Mouse (Mus musculus) kidney, adult 2 months (tissue): ENCODE measurements around the gene Agtr1a. TPM values are rescaled to one million over a fixed set of nuclear protein-coding genes. Genes with fewer than 3 reads are reported as not detected.
A peak's percentile ranks its signal among the peaks of the same experiment; 100 is the strongest.

ENCODE experiments used
- DNase-seq: peaks from one replicate; pipeline ENCODE4 v3.0.0; 2021
- H3K27ac ChIP-seq: fragments of 200-500 bp; 2 replicates; pipeline ENCODE4 v1.5.1; 2012; ENCODE audit warnings: low read depth, low read length, control low read depth, inconsistent platforms; ENCODE audit not compliant: insufficient read depth
- H3K27me3 ChIP-seq: fragments of 200-500 bp; replicated peaks from 2 replicates; pipeline ENCODE4 v1.6.1; 2012; ENCODE audit warnings: mild to moderate bottlenecking, moderate library complexity, low read length, inconsistent platforms; ENCODE audit not compliant: control insufficient read depth, insufficient read depth
- H3K36me3 ChIP-seq: fragments of 200-500 bp; 2 replicates; pipeline ENCODE4 v1.6.1; 2012; ENCODE audit warnings: mild to moderate bottlenecking, moderate library complexity, low read length, inconsistent platforms; ENCODE audit not compliant: control insufficient read depth, insufficient read depth
- H3K4me1 ChIP-seq: fragments of 200-500 bp; 2 replicates; pipeline ENCODE4 v1.6.1; 2011; ENCODE audit warnings: low read length; ENCODE audit not compliant: control insufficient read depth, insufficient read depth
- H3K4me3 ChIP-seq: fragments of 200-500 bp; 2 replicates; pipeline ENCODE4 v1.5.1; 2011; ENCODE audit warnings: mild to moderate bottlenecking, low read depth, low read length, control low read depth; ENCODE audit not compliant: insufficient read depth
- CTCF ChIP-seq: fragments of 200-500 bp; conservative IDR thresholded peaks from 2 replicates; pipeline ENCODE4 v1.5.1; 2011; ENCODE audit warnings: low read depth, mild to moderate bottlenecking, control low read depth, low read length, moderate library complexity, mixed read lengths; ENCODE audit not compliant: insufficient read depth, insufficient read length
- POLR2A ChIP-seq: fragments of 200-500 bp; IDR thresholded peaks from one replicate; pipeline ENCODE4 v1.6.1; 2011; ENCODE audit warnings: low read depth, low read length, control low read depth
- WGBS: fragments of 180-500 bp; shearing (Covaris S2); methylation state at CpG from one replicate; pipeline ENCODE4 v1.1.7; 2018; 5-methylcytosine and 5-hydroxymethylcytosine counted together
- polyA plus RNA-seq: library from polyadenylated mRNA; depleted of rRNA; stranded (reverse); fragments of >200 nt; gene quantifications from 2 replicates; pipeline ENCODE4 v1.2.3, GENCODE M21; 2012

Gene Agtr1a
- polyA plus RNA-seq, 1 experiment, result 73.4 TPM

- TF ChIP-seq CTCF, result no peak
- no peak for TF ChIP-seq POLR2A
- Histone ChIP-seq H3K27me3 (no peaks in the 10 kb centered on the region), H3K36me3 (no peaks in the 10 kb centered on the region), H3K4me3 (no peak overlapping the region), H3K4me1 (peaks cover 10% of the 10 kb centered on the region; the same call in 1 of the 2 replicates), H3K27ac (no peak overlapping the region)
- no peak for DNase-seq
- WGBS, result 75% methylated on average over 6 of the region's 6 CpGs
These were observed 25.8 kb downstream of the Agtr1a start for GRCm38 (mm10) chr13:30362048-30362447.

- Histone ChIP-seq H3K27ac (peak overlapping the region; percentile 48; the same call in 1 of the 2 replicates), H3K4me1 (peaks cover 10% of the 10 kb centered on the region; the same call in 1 of the 2 replicates), H3K4me3 (no peak overlapping the region), H3K36me3 (no peaks in the 10 kb centered on the region), H3K27me3 (no peaks in the 10 kb centered on the region)
- TF ChIP-seq CTCF, result no peak
- TF ChIP-seq POLR2A, result no peak
- DNase-seq, result peak; percentile 43
- WGBS, result 62% methylated on average over 11 of the region's 11 CpGs
These were observed 27.9 kb downstream of the Agtr1a start for GRCm38 (mm10) chr13:30364097-30364625.

- Histone ChIP-seq H3K27ac (peak overlapping the region; percentile 34), H3K4me3 (no peak overlapping the region), H3K27me3 (no peaks in the 10 kb centered on the region), H3K4me1 (peaks cover 7% of the 10 kb centered on the region; the same call in 1 of the 2 replicates), H3K36me3 (no peaks in the 10 kb centered on the region)
- TF ChIP-seq CTCF (no peak), POLR2A (no peak)
- DNase-seq, result no peak
- 65% methylated on average over 9 of the region's 9 CpGs for WGBS
These were observed 28.5 kb downstream of the Agtr1a start for GRCm38 (mm10) chr13:30364780-30365179.

GRCm38 (mm10) chr13:30365378-30365777 is 29.1 kb downstream of the Agtr1a start:
- 56% methylated on average over 2 of the region's 2 CpGs for WGBS
- H3K4me3 ChIP-seq, result no peak overlapping the region
- H3K36me3 ChIP-seq, result no peaks in the 10 kb centered on the region
- no peaks in the 10 kb centered on the region for H3K27me3 ChIP-seq
- TF ChIP-seq POLR2A (no peak), CTCF (no peak)
- peak; percentile 59 for DNase-seq
- no peak overlapping the region for H3K27ac ChIP-seq
- H3K4me1 ChIP-seq, result peaks cover 7% of the 10 kb centered on the region; the same call in 1 of the 2 replicates

- WGBS, result 65% methylated on average over 8 of the region's 8 CpGs
- DNase-seq, result peak; percentile 33
- TF ChIP-seq POLR2A, result no peak
- TF ChIP-seq CTCF, result no peak
- Histone ChIP-seq H3K4me1 (0 out of 2 replicates have a peak, but pooled peaks cover 2% of the 10 kb centered on the region), H3K4me3 (no peak overlapping the region), H3K36me3 (no peaks in the 10 kb centered on the region), H3K27ac (peak overlapping the region; percentile 22; the same call in 1 of the 2 replicates), H3K27me3 (no peaks in the 10 kb centered on the region)
These were observed 31.9 kb downstream of the Agtr1a start for GRCm38 (mm10) chr13:30368116-30368515.

GRCm38 (mm10) chr13:30368746-30369145 is 32.5 kb downstream of the Agtr1a start:
- no peak for TF ChIP-seq POLR2A
- no peak for TF ChIP-seq CTCF
- 73% methylated on average over 2 of the region's 2 CpGs for WGBS
- Histone ChIP-seq H3K4me1 (0 out of 2 replicates have a peak, but pooled peaks cover 2% of the 10 kb centered on the region), H3K27ac (peak overlapping the region; percentile 22; the same call in 1 of the 2 replicates), H3K36me3 (no peaks in the 10 kb centered on the region), H3K4me3 (no peak overlapping the region), H3K27me3 (no peaks in the 10 kb centered on the region)
- DNase-seq, result no peak

GRCm38 (mm10) chr13:30378868-30379267 is 42.6 kb downstream of the Agtr1a start:
- H3K36me3 ChIP-seq, result no peaks in the 10 kb centered on the region
- H3K4me3 ChIP-seq, result no peak overlapping the region
- H3K27me3 ChIP-seq, result no peaks in the 10 kb centered on the region
- WGBS, result 86% methylated on average over 5 of the region's 5 CpGs
- DNase-seq, result no peak
- TF ChIP-seq CTCF (no peak), POLR2A (no peak)
- no peaks in the 10 kb centered on the region for H3K4me1 ChIP-seq
- no peak overlapping the region for H3K27ac ChIP-seq

GRCm38 (mm10) chr13:30385183-30385582 is 48.9 kb downstream of the Agtr1a start:
- no peak for DNase-seq
- Histone ChIP-seq H3K27ac (no peak overlapping the region), H3K4me1 (no peaks in the 10 kb centered on the region), H3K27me3 (no peaks in the 10 kb centered on the region), H3K36me3 (no peaks in the 10 kb centered on the region), H3K4me3 (no peak overlapping the region)
- TF ChIP-seq POLR2A, result no peak
- TF ChIP-seq CTCF, result no peak
- WGBS, result 73% methylated on average over 6 of the region's 6 CpGs
